Mouse (Mus musculus): Measurements from ENCODE around the gene Kif26b. TPM values are rescaled to one million over a fixed set of nuclear protein-coding genes. Genes with fewer than 3 reads are reported as not detected.

Gene Kif26b
- polyA plus RNA-seq, 1 experiment from 2014 or later: 2.7 TPM

- Histone ChIP-seq H3K4me2 (no peak overlapping the region), H3K27ac (ENCODE audit: low read depth, low read length) (no peak overlapping the region), H3K4me3 (ENCODE audit: low read depth, low read length) (no peak overlapping the region), H3K9me3 (ENCODE audit: control insufficient read depth, low read length) (no peaks in the 10 kb centered on the region), H3K36me3 (ENCODE audit: control insufficient read depth, insufficient read depth, low read length) (no peaks in the 10 kb centered on the region), H3K27me3 (replicated peaks; ENCODE audit: control insufficient read depth, insufficient read depth, low read length) (no peaks in the 10 kb centered on the region), H3K4me1 (replicated peaks; ENCODE audit: control insufficient read depth, insufficient read depth, low read length) (no peaks in the 10 kb centered on the region), H3K9ac (ENCODE audit: low read depth, low read length) (no peak overlapping the region)
- DNase-seq (ENCODE audit: low spot score) (no peak), ATAC-seq (replicated peaks; ENCODE audit: low FRiP score) (no peak)
- 75% methylated on average over 9 of the region's 9 CpGs for WGBS
Measured at GRCm38 (mm10) chr1:178961661-178962060, 432.7 kb downstream of the Kif26b start.

GRCm38 (mm10) chr1:178972055-178972454 is 443.1 kb downstream of the Kif26b start:
- no peaks in the 10 kb centered on the region for H3K36me3 ChIP-seq (ENCODE audit: control insufficient read depth, insufficient read depth, low read length)
- no peak overlapping the region for H3K4me2 ChIP-seq
- H3K4me1 ChIP-seq (replicated peaks; ENCODE audit: control insufficient read depth, insufficient read depth, low read length): no peaks in the 10 kb centered on the region
- no peaks in the 10 kb centered on the region for H3K9me3 ChIP-seq (ENCODE audit: control insufficient read depth, low read length)
- no peak for ATAC-seq (replicated peaks; ENCODE audit: low FRiP score)
- 84% methylated on average over 10 of the region's 10 CpGs for WGBS
- no peak overlapping the region for H3K27ac ChIP-seq (ENCODE audit: low read depth, low read length)
- no peak overlapping the region for H3K4me3 ChIP-seq (ENCODE audit: low read depth, low read length)
- no peak for DNase-seq (ENCODE audit: low spot score)
- no peak overlapping the region for H3K9ac ChIP-seq (ENCODE audit: low read depth, low read length)
- no peaks in the 10 kb centered on the region for H3K27me3 ChIP-seq (replicated peaks; ENCODE audit: control insufficient read depth, insufficient read depth, low read length)

GRCm38 (mm10) chr1:178978617-178979245 is 449.8 kb downstream of the Kif26b start:
- no peak overlapping the region for H3K27ac ChIP-seq (ENCODE audit: low read depth, low read length)
- DNase-seq (ENCODE audit: low spot score) (no peak), ATAC-seq (replicated peaks; ENCODE audit: low FRiP score) (no peak)
- no peaks in the 10 kb centered on the region for H3K4me1 ChIP-seq (replicated peaks; ENCODE audit: control insufficient read depth, insufficient read depth, low read length)
- H3K4me2 ChIP-seq: no peak overlapping the region
- H3K36me3 ChIP-seq (ENCODE audit: control insufficient read depth, insufficient read depth, low read length): no peaks in the 10 kb centered on the region
- no peaks in the 10 kb centered on the region for H3K9me3 ChIP-seq (ENCODE audit: control insufficient read depth, low read length)
- H3K9ac ChIP-seq (ENCODE audit: low read depth, low read length): no peak overlapping the region
- H3K4me3 ChIP-seq (ENCODE audit: low read depth, low read length): no peak overlapping the region
- WGBS: 60% methylated on average over 8 of the region's 8 CpGs
- no peaks in the 10 kb centered on the region for H3K27me3 ChIP-seq (replicated peaks; ENCODE audit: control insufficient read depth, insufficient read depth, low read length)

GRCm38 (mm10) chr1:178980185-178980584 is 451.3 kb downstream of the Kif26b start:
- Histone ChIP-seq H3K4me3 (ENCODE audit: low read depth, low read length) (no peak overlapping the region), H3K27me3 (replicated peaks; ENCODE audit: control insufficient read depth, insufficient read depth, low read length) (no peaks in the 10 kb centered on the region), H3K9me3 (ENCODE audit: control insufficient read depth, low read length) (no peaks in the 10 kb centered on the region), H3K4me2 (no peak overlapping the region), H3K27ac (ENCODE audit: low read depth, low read length) (no peak overlapping the region), H3K36me3 (ENCODE audit: control insufficient read depth, insufficient read depth, low read length) (no peaks in the 10 kb centered on the region), H3K4me1 (replicated peaks; ENCODE audit: control insufficient read depth, insufficient read depth, low read length) (no peaks in the 10 kb centered on the region), H3K9ac (ENCODE audit: low read depth, low read length) (no peak overlapping the region)
- DNase-seq (ENCODE audit: low spot score): no peak
- ATAC-seq (replicated peaks; ENCODE audit: low FRiP score): no peak

- no peak for ATAC-seq (replicated peaks; ENCODE audit: low FRiP score)
Measured at GRCm38 (mm10) chr1:178981641-178982040, 452.7 kb downstream of the Kif26b start.

GRCm38 (mm10) chr1:178988176-178988575 is 459.3 kb downstream of the Kif26b start:
- no peak overlapping the region for H3K4me3 ChIP-seq (ENCODE audit: low read depth, low read length)
- H3K27me3 ChIP-seq (replicated peaks; ENCODE audit: control insufficient read depth, insufficient read depth, low read length): no peaks in the 10 kb centered on the region
- 64% methylated on average over 1 of the region's 1 CpGs for WGBS
- no peak overlapping the region for H3K9ac ChIP-seq (ENCODE audit: low read depth, low read length)
- no peaks in the 10 kb centered on the region for H3K9me3 ChIP-seq (ENCODE audit: control insufficient read depth, low read length)
- H3K4me2 ChIP-seq: no peak overlapping the region
- ATAC-seq (replicated peaks; ENCODE audit: low FRiP score): no peak
- no peaks in the 10 kb centered on the region for H3K4me1 ChIP-seq (replicated peaks; ENCODE audit: control insufficient read depth, insufficient read depth, low read length)
- no peaks in the 10 kb centered on the region for H3K36me3 ChIP-seq (ENCODE audit: control insufficient read depth, insufficient read depth, low read length)
- H3K27ac ChIP-seq (ENCODE audit: low read depth, low read length): no peak overlapping the region
- DNase-seq (ENCODE audit: low spot score): no peak

More at GRCm38 (mm10) chr1:178981641-178982040, 452.7 kb downstream of the Kif26b start:
- Histone ChIP-seq H3K4me1 (replicated peaks; ENCODE audit: control insufficient read depth, insufficient read depth, low read length) (no peaks in the 10 kb centered on the region), H3K4me3 (ENCODE audit: low read depth, low read length) (no peak overlapping the region), H3K9ac (ENCODE audit: low read depth, low read length) (no peak overlapping the region), H3K27me3 (replicated peaks; ENCODE audit: control insufficient read depth, insufficient read depth, low read length) (no peaks in the 10 kb centered on the region), H3K4me2 (no peak overlapping the region), H3K27ac (ENCODE audit: low read depth, low read length) (no peak overlapping the region), H3K36me3 (ENCODE audit: control insufficient read depth, insufficient read depth, low read length) (no peaks in the 10 kb centered on the region), H3K9me3 (ENCODE audit: control insufficient read depth, low read length) (no peaks in the 10 kb centered on the region)
- DNase-seq (ENCODE audit: low spot score): no peak
- WGBS: 70% methylated on average over 5 of the region's 5 CpGs

Other genes with a start within 250 kb of the Kif26b start
- gene Cox20, start 210.0 kb upstream of the Kif26b start, polyA plus RNA-seq (2014; fragmentation: Nextera tagmentation; extraction: Ambion mirVana): 108 and 129 TPM in 2 replicates
- gene Hnrnpu, start 191.3 kb upstream of the Kif26b start, polyA plus RNA-seq (2014; fragmentation: Nextera tagmentation; extraction: Ambion mirVana): 571 and 620 TPM in 2 replicates
- 5.8 and 6.5 TPM in 2 replicates for gene Efcab2, start 123.0 kb upstream of the Kif26b start, polyA plus RNA-seq (2014; fragmentation: Nextera tagmentation; extraction: Ambion mirVana)

All from liver, embryonic 11.5 days (tissue).